Mouse (Mus musculus) hindbrain, embryonic 13.5 days (tissue): ENCODE data around the gene Cdk19. TPM values are rescaled to one million over a fixed set of nuclear protein-coding genes. Genes with fewer than 3 reads are reported as not detected.

Experiments
- ATAC-seq: fragments of 200-750 bp; cut with Nextera tagmentation; 2 replicates; pipeline ENCODE4 v1.8.0; 2017; ENCODE audit warnings: moderate TSS enrichment; ENCODE audit not compliant: low FRiP score
- H3K27ac ChIP-seq: fragments of 300-500 bp; sonication (generic); 2 replicates; pipeline ENCODE4 v1.5.1; 2015; ENCODE audit warnings: inconsistent platforms, mild to moderate bottlenecking, moderate library complexity
- H3K27me3 ChIP-seq: fragments of 300-500 bp; sonication (generic); 2 replicates; pipeline ENCODE4 v1.6.1; 2015; ENCODE audit warnings: mild to moderate bottlenecking, inconsistent platforms
- H3K36me3 ChIP-seq: fragments of 300-500 bp; sonication (generic); 2 replicates; pipeline ENCODE4 v1.6.1; 2015; ENCODE audit warnings: mild to moderate bottlenecking, inconsistent platforms
- H3K4me1 ChIP-seq: fragments of 300-500 bp; sonication (generic); replicated peaks from 2 replicates; pipeline ENCODE4 v1.6.1; 2015; ENCODE audit warnings: inconsistent platforms
- H3K4me2 ChIP-seq: fragments of 300-500 bp; sonication (generic); 2 replicates; pipeline ENCODE4 v1.6.1; 2015; ENCODE audit warnings: inconsistent platforms, mild to moderate bottlenecking, moderate library complexity
- H3K4me3 ChIP-seq: fragments of 300-500 bp; sonication (generic); 2 replicates; pipeline ENCODE4 v1.5.1; 2015; ENCODE audit warnings: mild to moderate bottlenecking, inconsistent platforms
- H3K9ac ChIP-seq: fragments of 300-500 bp; sonication (generic); 2 replicates; pipeline ENCODE4 v1.6.1; 2015; ENCODE audit warnings: mild to moderate bottlenecking, inconsistent platforms
- H3K9me3 ChIP-seq: fragments of 300-500 bp; sonication (generic); 2 replicates; pipeline ENCODE4 v1.6.1; 2016; ENCODE audit warnings: inconsistent platforms
- WGBS: fragments of 180-500 bp; shearing (Covaris S2); methylation state at CpG from one replicate; pipeline ENCODE4 v1.1.7; 2015; 5-methylcytosine and 5-hydroxymethylcytosine counted together
- polyA plus RNA-seq: library from polyadenylated mRNA; unstranded; fragments of >200 nt; fragmentation: Nextera tagmentation; extraction: Ambion mirVana; gene quantifications from 2 replicates; pipeline ENCODE4 v1.2.1, GENCODE M21; 2015

Gene Cdk19
- polyA plus RNA-seq, 1 experiment from 2014 or later, result 12.7 TPM

DNA sequence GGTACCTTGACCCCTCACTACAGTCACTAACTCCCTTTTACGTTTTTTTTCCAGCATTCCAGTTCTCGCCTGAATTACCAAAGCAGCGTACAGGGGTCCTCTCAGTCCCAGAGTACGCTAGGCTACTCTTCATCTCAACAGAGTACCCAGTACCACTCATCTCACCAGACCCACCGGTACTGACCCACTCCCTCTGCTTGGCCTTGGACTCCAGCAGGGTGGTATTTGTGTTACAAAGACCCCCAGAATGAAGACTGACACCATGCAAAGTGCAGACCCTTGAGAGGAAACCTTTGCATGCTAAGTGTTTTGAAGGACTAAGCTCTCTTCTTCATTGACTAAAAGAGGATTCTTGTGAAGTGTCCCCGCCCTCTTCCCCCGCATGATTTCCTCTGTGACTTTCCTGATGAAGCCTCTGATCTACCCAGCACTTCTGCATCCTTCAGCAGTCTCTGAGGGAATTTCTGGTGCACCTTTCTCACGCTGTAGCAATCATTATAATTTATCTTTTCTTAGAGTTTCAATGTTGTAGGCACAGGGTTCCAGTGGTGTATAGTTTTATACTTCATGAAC lies 140.3 kb downstream of the Cdk19 start:
- Histone ChIP-seq H3K4me1 (no peaks in the 10 kb centered on the region), H3K27me3 (no peaks in the 10 kb centered on the region), H3K4me3 (no peak overlapping the region), H3K36me3 (peaks cover 53% of the 10 kb centered on the region), H3K9ac (no peak overlapping the region), H3K4me2 (no peak overlapping the region), H3K27ac (no peak overlapping the region), H3K9me3 (no peaks in the 10 kb centered on the region)
- no peak for ATAC-seq
- 70% methylated on average over 8 of the region's 8 CpGs for WGBS

DNA sequence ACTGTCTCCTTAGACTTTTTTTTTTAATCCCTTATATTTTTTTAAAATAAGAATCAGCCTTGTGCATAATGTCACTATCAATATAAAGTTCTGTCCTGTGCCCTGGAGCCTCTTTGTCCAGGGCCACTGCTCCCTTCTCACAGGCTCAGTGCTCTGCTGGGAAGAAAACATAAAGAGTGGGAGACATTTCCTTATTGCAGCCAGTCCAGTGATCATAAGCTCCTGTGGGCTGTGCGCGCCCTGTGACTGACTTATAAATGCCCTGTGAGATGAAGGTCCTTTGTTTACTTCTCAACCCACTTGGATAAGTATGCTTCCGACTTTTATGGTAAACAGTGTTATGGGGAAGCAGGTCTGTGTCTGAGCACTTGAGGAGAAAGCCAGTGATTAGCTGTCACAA lies 142.2 kb downstream of the Cdk19 start:
- no peak overlapping the region; the same call in 1 of the 2 replicates for H3K27ac ChIP-seq
- WGBS, result 91% methylated on average over 3 of the region's 3 CpGs
- no peaks in the 10 kb centered on the region for H3K4me1 ChIP-seq
- H3K4me2 ChIP-seq, result no peak overlapping the region
- ATAC-seq, result no peak
- H3K27me3 ChIP-seq, result no peaks in the 10 kb centered on the region
- no peak overlapping the region for H3K4me3 ChIP-seq
- H3K9me3 ChIP-seq, result no peaks in the 10 kb centered on the region
- H3K36me3 ChIP-seq, result peaks cover 38% of the 10 kb centered on the region
- H3K9ac ChIP-seq, result no peak overlapping the region

DNA sequence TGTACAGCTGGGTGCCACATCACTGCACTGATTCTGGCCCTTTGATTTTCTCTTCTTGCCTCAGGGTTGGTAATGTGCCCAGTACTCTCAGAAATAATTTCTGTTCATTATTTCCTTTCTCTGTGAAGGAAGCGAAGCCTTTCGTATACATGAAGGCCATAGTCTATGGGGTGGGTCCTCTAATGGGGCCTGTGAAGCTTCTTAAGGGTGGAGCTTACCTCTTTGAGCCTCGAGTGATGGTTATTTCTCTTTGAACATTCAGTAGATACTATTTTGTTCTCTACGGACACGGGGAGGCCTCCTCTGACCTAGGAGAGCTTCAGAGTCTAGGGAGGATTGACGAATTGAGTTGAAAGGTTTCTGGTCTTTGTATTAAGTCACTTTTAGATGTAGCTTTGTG lies 142.9 kb downstream of the Cdk19 start:
- H3K9ac ChIP-seq, result no peak overlapping the region
- H3K4me3 ChIP-seq, result no peak overlapping the region
- no peaks in the 10 kb centered on the region for H3K27me3 ChIP-seq
- no peak overlapping the region for H3K27ac ChIP-seq
- H3K4me2 ChIP-seq, result no peak overlapping the region
- H3K9me3 ChIP-seq, result no peaks in the 10 kb centered on the region
- no peak for ATAC-seq
- H3K36me3 ChIP-seq, result peaks cover 30% of the 10 kb centered on the region
- 88% methylated on average over 6 of the region's 6 CpGs for whole genome bisulfite sequencing
- H3K4me1 ChIP-seq, result no peaks in the 10 kb centered on the region

- peaks cover under 1% of the 10 kb centered on the region; the same call in 1 of the 2 replicates for H3K36me3 ChIP-seq
- no peaks in the 10 kb centered on the region for H3K9me3 ChIP-seq
- WGBS, result 83% methylated on average over 6 of the region's 6 CpGs
- H3K9ac ChIP-seq, result no peak overlapping the region
- no peaks in the 10 kb centered on the region for H3K27me3 ChIP-seq
- H3K27ac ChIP-seq, result no peak overlapping the region
- no peak overlapping the region for H3K4me2 ChIP-seq
- no peaks in the 10 kb centered on the region for H3K4me1 ChIP-seq
- no peak for ATAC-seq
- no peak overlapping the region for H3K4me3 ChIP-seq
Observed at GRCm38 (mm10) chr10:40489086-40489796, 149.9 kb downstream of the Cdk19 start.

- Histone ChIP-seq H3K4me3 (no peak overlapping the region), H3K27me3 (no peaks in the 10 kb centered on the region), H3K9ac (no peak overlapping the region), H3K27ac (no peak overlapping the region), H3K36me3 (no peaks in the 10 kb centered on the region), H3K9me3 (no peaks in the 10 kb centered on the region), H3K4me2 (no peak overlapping the region), H3K4me1 (no peaks in the 10 kb centered on the region)
- 93% methylated on average over 7 of the region's 7 CpGs for WGBS
- no peak for ATAC-seq
Observed at GRCm38 (mm10) chr10:40491131-40491530, 151.8 kb downstream of the Cdk19 start.

DNA sequence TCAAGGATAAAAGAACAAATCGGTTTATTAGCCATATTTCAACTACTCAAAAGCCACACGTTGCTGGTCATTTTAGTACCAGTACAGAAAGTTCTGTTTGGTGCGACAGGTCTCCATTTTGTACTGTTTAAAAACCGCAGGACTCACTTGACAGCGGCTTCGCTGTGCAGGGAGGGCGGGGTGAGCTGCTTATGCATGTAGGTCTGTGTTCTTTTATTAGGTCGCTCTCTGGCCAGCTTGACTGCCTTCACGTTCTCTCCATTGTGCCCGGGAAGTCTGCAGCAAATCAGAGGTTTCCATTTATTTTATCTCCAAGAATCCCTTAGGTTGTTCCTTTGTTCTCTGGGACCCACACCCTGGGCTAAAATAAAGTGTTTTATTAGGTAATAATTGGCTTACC lies 152.4 kb downstream of the Cdk19 start:
- ATAC-seq, result no peak
- H3K4me2 ChIP-seq, result no peak overlapping the region
- WGBS, result 86% methylated on average over 10 of the region's 10 CpGs
- H3K9ac ChIP-seq, result no peak overlapping the region
- no peaks in the 10 kb centered on the region for H3K4me1 ChIP-seq
- no peaks in the 10 kb centered on the region for H3K27me3 ChIP-seq
- H3K4me3 ChIP-seq, result no peak overlapping the region
- no peaks in the 10 kb centered on the region for H3K9me3 ChIP-seq
- no peak overlapping the region for H3K27ac ChIP-seq
- H3K36me3 ChIP-seq, result no peaks in the 10 kb centered on the region

GRCm38 (mm10) chr10:40494181-40495162 lies 155.1 kb downstream of the Cdk19 start:
- ATAC-seq, result no peak
- Histone ChIP-seq H3K27me3 (no peaks in the 10 kb centered on the region), H3K27ac (no peak overlapping the region), H3K4me3 (no peak overlapping the region), H3K9me3 (no peaks in the 10 kb centered on the region), H3K4me2 (no peak overlapping the region), H3K9ac (no peak overlapping the region), H3K36me3 (no peaks in the 10 kb centered on the region), H3K4me1 (peaks cover 2% of the 10 kb centered on the region)
- WGBS, result 79% methylated on average over 9 of the region's 9 CpGs

- Histone ChIP-seq H3K4me3 (no peak overlapping the region), H3K27ac (no peak overlapping the region), H3K9ac (no peak overlapping the region), H3K36me3 (no peaks in the 10 kb centered on the region), H3K27me3 (no peaks in the 10 kb centered on the region), H3K4me2 (no peak overlapping the region), H3K9me3 (no peaks in the 10 kb centered on the region), H3K4me1 (peaks cover 10% of the 10 kb centered on the region)
- ATAC-seq, result no peak
- WGBS, result 58% methylated on average over 9 of the region's 9 CpGs
Observed at GRCm38 (mm10) chr10:40497301-40498041, 158.1 kb downstream of the Cdk19 start.

- Histone ChIP-seq H3K4me3 (no peak overlapping the region), H3K4me1 (peaks cover 10% of the 10 kb centered on the region), H3K36me3 (no peaks in the 10 kb centered on the region), H3K4me2 (no peak overlapping the region), H3K9me3 (no peaks in the 10 kb centered on the region), H3K27me3 (no peaks in the 10 kb centered on the region), H3K27ac (no peak overlapping the region), H3K9ac (no peak overlapping the region)
- WGBS, result 89% methylated on average over 4 of the region's 4 CpGs
- no peak for ATAC-seq
Observed at GRCm38 (mm10) chr10:40498426-40498825, 159.1 kb downstream of the Cdk19 start.

DNA sequence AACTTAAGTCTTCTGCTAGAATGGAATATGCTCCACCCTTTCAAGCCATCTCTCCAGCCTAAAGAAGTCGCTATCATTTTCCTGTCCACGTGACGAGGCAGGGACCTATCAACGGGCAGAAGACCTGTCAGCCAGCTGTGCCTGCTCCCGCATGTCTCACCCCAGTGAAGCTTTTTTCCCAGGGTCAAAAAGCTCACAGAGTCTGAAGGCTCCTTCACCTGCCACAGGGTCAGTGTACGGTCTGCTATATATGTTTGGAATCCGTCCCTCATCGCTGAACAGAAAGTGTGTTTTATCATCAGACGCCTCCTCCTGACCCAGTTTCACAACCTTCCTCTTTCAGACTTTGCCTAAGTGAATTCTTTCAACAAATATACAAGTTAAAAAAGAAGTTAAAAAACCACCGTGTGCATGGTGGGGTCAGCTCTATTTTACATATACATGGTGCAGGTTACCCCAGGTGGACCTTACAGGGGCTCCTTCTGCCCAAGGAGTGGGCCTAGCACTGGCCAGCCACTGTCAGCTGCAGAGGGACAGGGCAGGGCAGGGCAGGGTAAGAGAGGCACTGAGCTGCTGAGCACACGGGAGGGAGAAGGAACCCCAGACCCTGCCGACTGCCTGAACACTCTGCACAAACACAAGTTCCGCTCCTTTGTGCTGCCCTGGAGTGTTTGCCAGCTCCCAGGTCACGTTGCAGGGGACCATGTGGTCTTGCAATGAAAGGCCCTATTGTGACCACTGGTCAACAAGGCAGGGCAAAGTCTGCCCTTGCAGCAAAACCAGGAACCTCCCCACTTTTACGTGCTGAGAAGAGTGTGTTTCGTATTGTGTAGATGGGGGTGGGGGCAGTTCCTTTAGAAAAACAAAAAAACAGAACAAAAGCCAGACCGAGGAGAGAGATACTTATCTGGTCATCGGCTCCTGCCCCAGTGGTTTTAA lies 160.2 kb downstream of the Cdk19 start:
- H3K4me2 ChIP-seq, result peak overlapping the region; percentile 1; the same call in 1 of the 2 replicates
- H3K4me1 ChIP-seq, result peaks cover 10% of the 10 kb centered on the region
- 44% methylated on average over 18 of the region's 18 CpGs for WGBS
- no peak overlapping the region for H3K4me3 ChIP-seq
- H3K27ac ChIP-seq, result no peak overlapping the region
- H3K27me3 ChIP-seq, result no peaks in the 10 kb centered on the region
- peak; percentile 74; the same call in 1 of the 2 replicates for ATAC-seq
- no peak overlapping the region for H3K9ac ChIP-seq
- H3K36me3 ChIP-seq, result no peaks in the 10 kb centered on the region
- no peaks in the 10 kb centered on the region for H3K9me3 ChIP-seq

DNA sequence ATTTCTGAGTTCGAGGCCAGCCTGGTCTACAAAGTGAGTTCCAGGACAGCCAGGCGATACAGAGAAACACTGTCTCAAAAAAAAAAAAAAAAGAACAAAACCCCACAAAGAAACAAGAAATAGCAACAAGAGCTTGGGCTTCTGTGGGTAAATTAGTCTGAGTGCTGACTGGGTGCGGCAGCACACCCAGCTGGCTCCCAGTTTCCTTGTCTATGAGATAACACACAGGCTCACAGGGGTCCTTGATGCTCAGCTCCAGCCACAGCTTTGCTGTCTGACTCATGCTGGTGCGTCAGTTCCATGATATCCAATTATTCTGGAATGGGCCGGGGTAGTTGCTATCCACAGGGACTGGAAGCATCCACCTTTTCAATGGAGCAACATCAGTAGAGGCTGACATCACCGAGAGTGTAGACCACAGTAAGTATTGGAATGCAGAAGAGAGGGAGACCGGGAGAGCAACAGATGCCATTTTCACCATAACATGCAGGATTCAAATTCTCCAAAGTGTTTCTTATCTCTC lies 161.4 kb downstream of the Cdk19 start:
- H3K36me3 ChIP-seq, result no peaks in the 10 kb centered on the region
- H3K27ac ChIP-seq, result no peak overlapping the region
- no peak for ATAC-seq
- WGBS, result 88% methylated on average over 7 of the region's 7 CpGs
- no peaks in the 10 kb centered on the region for H3K27me3 ChIP-seq
- H3K4me3 ChIP-seq, result no peak overlapping the region
- H3K9me3 ChIP-seq, result no peaks in the 10 kb centered on the region
- peaks cover 10% of the 10 kb centered on the region for H3K4me1 ChIP-seq
- no peak overlapping the region for H3K9ac ChIP-seq
- H3K4me2 ChIP-seq, result no peak overlapping the region
